Mouse (Mus musculus) hindbrain, embryonic 14.5 days (tissue): Measurements from ENCODE around the gene Nxph1. TPM values are rescaled to one million over a fixed set of nuclear protein-coding genes. Genes with fewer than 3 reads are reported as not detected.

ENCODE experiments used
- ATAC-seq: fragments of 200-750 bp; cut with Nextera tagmentation; 2 replicates; pipeline ENCODE4 v1.8.0; 2017; ENCODE audit warnings: moderate number of reproducible peaks, mild to moderate bottlenecking, moderate TSS enrichment, moderate library complexity; ENCODE audit not compliant: low FRiP score
- DNase-seq: peaks from one replicate; pipeline ENCODE4 v3.0.0-alpha.2; 2015; ENCODE audit warnings: low spot score
- H3K27ac ChIP-seq: fragments of 300-500 bp; sonication (generic); 2 replicates; pipeline ENCODE4 v1.5.1; 2014; ENCODE audit warnings: mild to moderate bottlenecking, moderate library complexity
- H3K27me3 ChIP-seq: fragments of 300-500 bp; sonication (generic); 2 replicates; pipeline ENCODE4 v1.6.1; 2014; ENCODE audit warnings: mild to moderate bottlenecking, low read length, mixed read lengths; ENCODE audit not compliant: control insufficient read depth, insufficient read depth
- H3K36me3 ChIP-seq: fragments of 300-500 bp; sonication (generic); replicated peaks from 2 replicates; pipeline ENCODE4 v1.6.1; 2014; ENCODE audit not compliant: control insufficient read depth, insufficient read depth
- H3K4me1 ChIP-seq: fragments of 300-500 bp; sonication (generic); replicated peaks from 2 replicates; pipeline ENCODE4 v1.6.1; 2014; ENCODE audit warnings: antibody characterized with exemption, low read length, mixed read lengths; ENCODE audit not compliant: control insufficient read depth, insufficient read depth
- H3K4me2 ChIP-seq: fragments of 300-500 bp; sonication (generic); replicated peaks from 2 replicates; pipeline ENCODE4 v1.6.1; 2014; ENCODE audit warnings: mild to moderate bottlenecking, moderate library complexity
- H3K4me3 ChIP-seq: fragments of 300-500 bp; sonication (generic); replicated peaks from 2 replicates; pipeline ENCODE4 v1.5.1; 2014; ENCODE audit warnings: mild to moderate bottlenecking, low read length
- H3K9ac ChIP-seq: fragments of 300-500 bp; sonication (generic); 2 replicates; pipeline ENCODE4 v1.6.1; 2014
- H3K9me3 ChIP-seq: fragments of 300-500 bp; sonication (generic); 2 replicates; pipeline ENCODE4 v1.6.1; 2016; ENCODE audit warnings: low read length; ENCODE audit not compliant: control insufficient read depth
- WGBS: fragments of 180-500 bp; shearing (Covaris S2); extraction: QIAGEN DNeasy Blood & Tissue Kit; methylation state at CpG from one replicate; pipeline ENCODE4 v1.1.7; 2014; 5-methylcytosine and 5-hydroxymethylcytosine counted together
- polyA plus RNA-seq: library from polyadenylated mRNA; unstranded; fragments of >200 nt; fragmentation: Nextera tagmentation; extraction: Ambion mirVana; gene quantifications from 2 replicates; pipeline ENCODE4 v1.2.1, GENCODE M21; 2014

Nxph1 gene
- polyA plus RNA-seq, 1 experiment from 2014 or later, result 105 TPM

DNA sequence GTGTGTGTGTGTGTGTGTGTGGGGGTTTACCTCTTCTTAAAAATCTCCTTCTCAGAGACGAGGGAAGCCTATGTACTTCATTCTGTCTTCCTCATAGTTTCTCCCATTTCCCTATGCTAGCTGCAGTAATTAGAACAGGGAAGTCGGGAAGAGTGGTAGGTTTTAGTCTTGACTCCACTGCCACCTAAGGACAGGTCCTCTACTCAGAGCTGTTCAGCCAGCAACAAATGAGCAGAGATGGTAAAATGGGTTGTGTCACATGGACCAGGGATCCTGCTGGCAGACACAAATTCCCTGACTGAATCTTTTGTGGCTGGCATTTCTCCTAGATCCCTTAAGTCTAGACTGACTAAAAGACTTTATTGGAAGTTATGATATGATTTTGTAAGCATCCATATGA, 128.2 kb downstream of the Nxph1 start:
- WGBS, result 72% methylated on average over 2 of the region's 2 CpGs
- Histone ChIP-seq H3K36me3 (no peaks in the 10 kb centered on the region), H3K27me3 (no peaks in the 10 kb centered on the region), H3K27ac (no peak overlapping the region), H3K9me3 (no peaks in the 10 kb centered on the region), H3K4me2 (no peak overlapping the region), H3K9ac (no peak overlapping the region), H3K4me1 (no peaks in the 10 kb centered on the region), H3K4me3 (no peak overlapping the region)
- DNase-seq (no peak), ATAC-seq (no peak)

DNA sequence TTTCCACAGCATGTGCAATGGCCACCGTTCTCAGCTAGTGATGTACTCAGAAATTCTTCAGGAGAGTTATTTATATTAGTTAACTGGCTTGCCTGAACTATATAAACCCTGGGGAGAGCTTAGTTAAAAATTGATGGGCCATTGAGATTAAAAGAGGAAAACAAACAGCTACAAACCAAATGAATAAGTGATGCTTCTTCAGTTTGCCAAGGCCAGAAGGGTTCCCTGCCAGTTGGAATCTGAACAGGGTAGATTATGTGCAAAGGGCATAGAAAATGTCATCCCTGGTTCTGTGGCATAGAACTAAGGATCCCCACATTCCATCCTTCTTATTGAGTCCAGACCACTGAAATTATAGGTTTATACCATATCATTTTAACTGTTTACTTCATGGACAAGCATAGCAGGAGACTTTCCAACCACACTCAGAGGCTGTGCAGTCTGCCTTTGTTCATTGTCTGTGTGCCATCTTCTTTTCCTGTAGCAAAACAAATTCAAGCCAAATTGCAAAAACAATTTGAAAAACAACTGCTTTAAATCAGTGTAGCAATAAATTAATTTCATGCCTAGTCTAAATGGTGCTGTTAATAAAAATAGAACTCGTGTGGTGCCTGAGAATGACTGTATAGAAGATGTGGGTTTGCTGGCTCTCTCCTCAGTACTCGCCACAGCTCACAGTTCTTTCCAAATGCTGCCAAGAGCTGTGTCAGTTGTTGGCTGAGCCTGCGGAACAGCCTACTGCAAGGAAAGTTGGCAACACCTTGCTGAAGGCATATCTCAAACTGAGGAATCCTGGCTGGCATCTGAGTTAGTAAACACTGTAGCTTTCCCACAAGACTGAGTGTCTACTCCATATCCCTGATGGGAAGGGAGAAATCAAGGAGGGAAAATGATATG, 129.8 kb downstream of the Nxph1 start:
- no peaks in the 10 kb centered on the region for H3K9me3 ChIP-seq
- no peak overlapping the region for H3K9ac ChIP-seq
- no peak overlapping the region for H3K27ac ChIP-seq
- no peak overlapping the region for H3K4me3 ChIP-seq
- whole genome bisulfite sequencing, result 69% methylated on average over 4 of the region's 4 CpGs
- DNase-seq (peak; percentile 43), ATAC-seq (no peak)
- no peaks in the 10 kb centered on the region for H3K27me3 ChIP-seq
- no peak overlapping the region for H3K4me2 ChIP-seq
- H3K4me1 ChIP-seq, result no peaks in the 10 kb centered on the region
- H3K36me3 ChIP-seq, result no peaks in the 10 kb centered on the region

DNA sequence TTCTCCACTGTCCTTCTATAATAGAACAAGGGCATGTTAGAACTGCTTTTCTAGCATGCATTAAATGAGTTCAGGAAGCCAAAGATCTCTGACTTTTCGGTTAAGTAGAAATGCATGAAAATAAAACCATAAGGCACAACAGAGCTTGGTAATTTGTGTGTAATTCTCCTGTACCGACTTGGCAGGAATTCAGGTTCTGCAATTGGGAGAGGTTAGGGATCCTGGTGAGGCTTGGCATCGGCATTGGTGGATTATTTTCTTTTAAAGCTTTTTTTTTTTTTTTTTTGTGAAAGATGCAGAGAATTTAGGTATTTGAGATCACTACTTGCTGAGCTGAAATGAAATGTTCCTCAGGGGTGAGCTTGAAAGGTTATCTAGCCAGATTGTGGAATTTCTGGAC, 135.6 kb downstream of the Nxph1 start:
- Histone ChIP-seq H3K27me3 (no peaks in the 10 kb centered on the region), H3K4me2 (no peak overlapping the region), H3K4me3 (no peak overlapping the region), H3K36me3 (no peaks in the 10 kb centered on the region), H3K4me1 (no peaks in the 10 kb centered on the region), H3K9ac (no peak overlapping the region), H3K27ac (no peak overlapping the region), H3K9me3 (no peaks in the 10 kb centered on the region)
- 77% methylated on average over 3 of the region's 3 CpGs for WGBS
- DNase-seq (no peak), ATAC-seq (no peak)

DNA sequence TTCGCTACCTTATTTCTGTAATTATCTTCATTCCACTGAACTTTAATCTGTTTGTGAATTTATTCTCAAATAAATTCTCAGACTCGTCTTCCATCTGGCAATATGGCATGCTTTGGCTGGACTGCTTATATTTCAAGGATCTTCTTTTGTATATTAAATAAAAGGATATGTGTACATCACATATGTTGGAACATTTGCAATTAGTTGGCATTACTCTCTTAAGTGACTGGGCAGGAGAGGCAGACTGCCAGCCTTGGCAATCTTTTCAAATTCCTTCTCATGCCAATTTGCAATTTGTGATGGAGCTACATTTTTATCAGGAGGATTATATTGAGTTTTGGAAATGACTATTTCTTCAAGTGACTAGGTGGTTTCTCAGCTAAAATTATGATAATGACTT, 149.1 kb downstream of the Nxph1 start:
- Histone ChIP-seq H3K4me3 (no peak overlapping the region), H3K36me3 (no peaks in the 10 kb centered on the region), H3K27ac (no peak overlapping the region), H3K4me2 (no peak overlapping the region), H3K27me3 (no peaks in the 10 kb centered on the region), H3K9ac (no peak overlapping the region), H3K9me3 (no peaks in the 10 kb centered on the region), H3K4me1 (no peaks in the 10 kb centered on the region)
- no peak for ATAC-seq
- 84% methylated on average over 2 of the region's 2 CpGs for WGBS
- no peak for DNase-seq

DNA sequence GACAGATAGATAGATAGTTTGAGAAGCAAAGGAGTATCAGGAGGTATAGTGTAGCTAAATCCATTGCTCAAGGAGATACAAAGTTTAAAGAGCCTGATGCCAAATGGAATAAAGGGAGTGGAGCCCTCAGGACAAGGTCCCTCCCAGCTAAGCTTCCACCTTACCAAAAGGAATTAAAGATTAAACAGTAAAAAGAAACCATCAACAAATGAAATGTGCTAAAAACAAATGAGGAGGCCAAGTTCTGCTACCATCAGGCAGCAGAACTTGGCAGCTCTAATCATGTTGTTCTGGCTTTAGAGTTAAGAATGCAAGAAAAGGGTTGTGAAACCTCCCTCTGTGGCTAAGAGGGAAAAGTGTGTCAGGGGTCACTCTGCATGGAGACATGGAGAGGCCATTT, 159.1 kb downstream of the Nxph1 start:
- no peak overlapping the region for H3K27ac ChIP-seq
- H3K9me3 ChIP-seq, result no peaks in the 10 kb centered on the region
- no peaks in the 10 kb centered on the region for H3K27me3 ChIP-seq
- H3K36me3 ChIP-seq, result no peaks in the 10 kb centered on the region
- no peaks in the 10 kb centered on the region for H3K4me1 ChIP-seq
- H3K4me2 ChIP-seq, result no peak overlapping the region
- ATAC-seq (no peak), DNase-seq (no peak)
- no peak overlapping the region for H3K4me3 ChIP-seq
- H3K9ac ChIP-seq, result no peak overlapping the region

DNA sequence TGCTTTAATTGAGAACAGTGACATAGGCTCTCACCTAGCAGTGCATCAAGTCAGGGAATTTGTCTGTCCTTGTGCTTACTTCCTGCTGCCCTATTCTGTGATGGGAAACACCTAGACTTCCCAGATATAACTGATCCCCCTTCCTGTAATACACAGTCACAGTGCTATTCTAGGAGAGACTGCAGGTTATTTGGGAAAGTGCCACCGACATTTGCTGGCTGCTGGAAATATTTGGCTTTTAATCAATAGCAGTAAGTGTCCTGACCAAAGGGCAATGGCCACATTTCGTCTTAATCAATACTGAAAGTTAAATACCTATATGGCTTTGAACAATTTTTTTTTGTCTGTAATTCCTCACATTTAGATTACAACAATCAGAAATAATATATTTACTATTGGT, 170.9 kb downstream of the Nxph1 start:
- Histone ChIP-seq H3K4me1 (no peaks in the 10 kb centered on the region), H3K27ac (no peak overlapping the region), H3K4me2 (no peak overlapping the region), H3K27me3 (no peaks in the 10 kb centered on the region), H3K9ac (no peak overlapping the region), H3K9me3 (no peaks in the 10 kb centered on the region), H3K4me3 (no peak overlapping the region), H3K36me3 (no peaks in the 10 kb centered on the region)
- DNase-seq, result no peak
- no peak for ATAC-seq
- 82% methylated on average over 2 of the region's 2 CpGs for WGBS

DNA sequence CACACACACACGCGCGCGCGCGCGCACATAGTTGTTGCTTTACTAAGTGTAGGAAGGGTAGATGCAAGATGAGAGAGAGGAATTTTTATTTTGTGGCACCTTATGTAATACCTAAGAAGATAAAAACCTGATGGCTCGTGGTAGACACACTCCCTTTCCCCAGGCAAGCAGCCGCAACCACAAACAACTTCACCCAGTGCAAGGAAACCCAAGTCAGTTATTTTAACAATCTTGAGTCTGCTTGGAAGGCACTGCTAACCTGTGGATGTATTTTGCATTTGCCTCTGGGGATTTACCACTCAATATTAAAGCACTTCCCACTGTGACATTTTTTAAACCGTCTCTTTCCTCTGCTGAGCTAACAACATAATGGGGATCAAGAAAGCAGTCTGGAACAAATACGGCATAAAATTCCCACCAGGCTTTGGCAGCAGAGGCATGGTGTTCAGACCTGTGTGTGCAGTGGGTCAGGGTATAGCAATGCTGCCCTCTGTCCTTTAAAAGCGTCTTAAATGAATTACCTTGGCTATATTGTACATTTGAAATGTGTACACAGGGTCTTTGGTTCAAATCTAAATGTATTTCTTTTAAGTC, 176.2 kb downstream of the Nxph1 start:
- Histone ChIP-seq H3K9ac (no peak overlapping the region), H3K36me3 (no peaks in the 10 kb centered on the region), H3K27me3 (no peaks in the 10 kb centered on the region), H3K4me2 (no peak overlapping the region), H3K4me3 (no peak overlapping the region), H3K4me1 (no peaks in the 10 kb centered on the region), H3K9me3 (no peaks in the 10 kb centered on the region), H3K27ac (no peak overlapping the region)
- ATAC-seq (no peak), DNase-seq (no peak)
- WGBS, result 78% methylated on average over 12 of the region's 12 CpGs

DNA sequence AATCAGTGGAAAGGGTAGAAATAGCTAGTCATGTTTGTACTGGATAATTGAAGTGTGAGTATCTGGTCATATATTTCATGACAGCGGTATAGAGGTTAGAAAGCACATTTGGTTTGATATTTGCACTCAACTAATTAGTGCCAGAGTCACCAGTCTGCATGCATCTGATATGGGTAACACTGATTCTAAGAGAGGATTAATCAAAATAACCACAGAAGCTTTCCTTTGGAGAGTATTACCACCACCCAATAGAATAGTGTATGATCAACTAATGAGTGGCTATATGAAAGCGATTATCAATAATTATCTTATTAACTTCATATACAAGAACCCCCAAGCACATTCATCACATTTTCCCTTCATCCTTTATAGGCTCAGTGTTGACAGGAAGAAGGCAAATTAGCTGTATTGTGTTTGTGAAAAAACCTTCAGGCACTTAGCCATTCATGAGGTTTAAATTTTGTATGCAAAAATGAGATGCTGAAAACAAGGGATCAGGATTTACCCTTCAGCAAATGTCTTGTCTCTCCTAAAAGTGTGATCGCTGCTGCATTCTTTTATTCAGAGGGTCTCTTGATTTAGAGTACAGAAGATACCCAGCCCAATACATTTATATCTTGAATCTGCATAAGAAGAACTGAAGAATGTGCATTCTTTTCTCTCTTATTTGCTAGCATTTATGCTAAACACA, 185.5 kb downstream of the Nxph1 start:
- H3K9ac ChIP-seq, result no peak overlapping the region
- no peak overlapping the region for H3K4me3 ChIP-seq
- DNase-seq, result no peak
- 68% methylated on average over 3 of the region's 3 CpGs for WGBS
- H3K36me3 ChIP-seq, result no peaks in the 10 kb centered on the region
- H3K27ac ChIP-seq, result no peak overlapping the region
- H3K4me2 ChIP-seq, result no peak overlapping the region
- H3K4me1 ChIP-seq, result no peaks in the 10 kb centered on the region
- H3K27me3 ChIP-seq, result no peaks in the 10 kb centered on the region
- no peaks in the 10 kb centered on the region for H3K9me3 ChIP-seq
- ATAC-seq, result no peak

DNA sequence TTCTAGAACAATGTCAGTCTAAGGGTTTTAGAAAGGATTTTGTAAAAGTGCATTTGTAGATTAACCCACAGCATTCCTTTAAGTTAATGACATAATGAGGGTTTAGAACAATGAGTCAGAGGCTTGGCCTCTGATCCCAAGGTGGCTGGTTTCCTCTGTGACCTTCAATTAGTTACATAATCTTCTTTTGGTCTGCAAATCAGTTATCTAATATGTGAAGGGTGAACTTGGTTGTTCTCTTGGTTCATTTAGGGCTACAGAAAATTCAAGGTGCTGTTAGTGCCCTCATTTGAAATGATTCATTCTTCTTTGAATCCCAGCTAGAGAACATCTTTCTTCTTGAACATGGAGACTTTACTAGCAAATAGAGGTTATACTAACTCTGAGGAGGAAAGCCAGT, 199.7 kb downstream of the Nxph1 start:
- Histone ChIP-seq H3K27ac (no peak overlapping the region), H3K4me1 (peaks cover 13% of the 10 kb centered on the region), H3K27me3 (no peaks in the 10 kb centered on the region), H3K9me3 (no peaks in the 10 kb centered on the region), H3K9ac (no peak overlapping the region), H3K36me3 (no peaks in the 10 kb centered on the region), H3K4me3 (no peak overlapping the region), H3K4me2 (no peak overlapping the region)
- DNase-seq, result no peak
- ATAC-seq, result no peak
